Mouse (Mus musculus) ES-E14 (cell line): ENCODE measurements at regions not wholly inside any gene's neighbourhood (a gene's known extent, or its start where the extent isn't known, plus 50 kb on each side); places are given as distances from the start of the nearest gene placed in this dataset.

ENCODE experiments used
- DNase-seq: peaks from one replicate; pipeline ENCODE4 v3.0.0-alpha.2; 2013; ENCODE audit warnings: low read depth, low spot score
- H3K27ac ChIP-seq: 2 replicates; pipeline ENCODE4 v1.5.1; 2012; ENCODE audit warnings: low read depth, mild to moderate bottlenecking, low read length, moderate library complexity, mixed read lengths; ENCODE audit not compliant: poor library complexity, insufficient read depth, severe bottlenecking
- H3K36me3 ChIP-seq: 2 replicates; pipeline ENCODE4 v1.6.1; 2012; ENCODE audit warnings: mild to moderate bottlenecking, low read length, moderate library complexity, mixed read lengths; ENCODE audit not compliant: control insufficient read depth, poor library complexity, insufficient read depth, severe bottlenecking
- H3K4me1 ChIP-seq, 2 experiments: fragments of 150-350 bp in 1 of 2; sonication (generic) in 1 of 2; 2 replicates each; pipeline ENCODE4 v1.6.1; 2012; ENCODE audit warnings: low read length in 2 of 2, mild to moderate bottlenecking in 1 of 2, mixed read lengths in 1 of 2; ENCODE audit not compliant: control insufficient read depth in 2 of 2, insufficient read depth in 2 of 2, poor library complexity in 1 of 2
- H3K4me3 ChIP-seq, 2 experiments: fragments of 150-350 bp in 1 of 2; sonication (generic) in 1 of 2; 2 replicates each; pipeline ENCODE4 v1.5.1; 2012; ENCODE audit warnings: low read length in 2 of 2, low read depth in 1 of 2, mild to moderate bottlenecking in 1 of 2, mixed read lengths in 1 of 2; ENCODE audit not compliant: insufficient read depth in 1 of 2, poor library complexity in 1 of 2, severe bottlenecking in 1 of 2
- H3K9ac ChIP-seq: 2 replicates; pipeline ENCODE4 v1.6.1; 2012; ENCODE audit warnings: low read depth, mild to moderate bottlenecking, low read length, mixed read lengths; ENCODE audit not compliant: poor library complexity, insufficient read depth, severe bottlenecking
- H3K9me3 ChIP-seq: fragments of 150-350 bp; sonication (generic); 2 replicates; pipeline ENCODE4 v1.6.1; 2012; ENCODE audit warnings: low read depth, mild to moderate bottlenecking, low read length; ENCODE audit not compliant: control insufficient read depth, insufficient read depth
- CHD2 ChIP-seq: IDR thresholded peaks from 2 replicates; pipeline ENCODE4 v1.6.1; 2014; ENCODE audit warnings: mild to moderate bottlenecking, low read depth, low read length, inconsistent platforms
- HCFC1 ChIP-seq: IDR thresholded peaks from 2 replicates; pipeline ENCODE4 v1.6.1; 2012; ENCODE audit warnings: low read length, inconsistent platforms, borderline replicate concordance; ENCODE audit not compliant: insufficient read depth
- MAFK ChIP-seq: IDR thresholded peaks from 2 replicates; pipeline ENCODE4 v1.6.1; 2014; ENCODE audit warnings: mild to moderate bottlenecking, low read depth, low read length, inconsistent platforms; ENCODE audit not compliant: insufficient read depth
- ZC3H11A ChIP-seq: IDR thresholded peaks from 2 replicates; pipeline ENCODE4 v1.6.1; 2012; ENCODE audit warnings: low read depth, mild to moderate bottlenecking, inconsistent platforms, low read length, borderline replicate concordance
- ZNF384 ChIP-seq: IDR thresholded peaks from 2 replicates; pipeline ENCODE4 v1.6.1; 2012; ENCODE audit warnings: low read depth, low read length, inconsistent platforms
- in situ Hi-C, 2 experiments: fragments of 600-800 bp; cut with MboI; formaldehyde crosslinking; loops; one replicate each; pipeline ENCODE4 v1.15.1; 2025; ENCODE audit warnings: low sequenced_read_pairs in 2 of 2, inconsistent platforms in 1 of 2; ENCODE audit not compliant: unreplicated experiment in 2 of 2

- no peaks in the 10 kb centered on the region for H3K4me1 ChIP-seq
- no peak overlapping the region for H3K4me3 ChIP-seq
- TF ChIP-seq MAFK (no peak), HCFC1 (no peak), CHD2 (no peak), ZC3H11A (no peak), ZNF384 (no peak)
- no peak overlapping the region for H3K9ac ChIP-seq
- H3K36me3 ChIP-seq: no peaks in the 10 kb centered on the region
- in situ Hi-C loops: no loop called here
- no peaks in the 10 kb centered on the region for H3K9me3 ChIP-seq
- no peak overlapping the region for H3K27ac ChIP-seq
- no peak for DNase-seq
These were observed 448.2 kb downstream of the Atp23 start for GRCm38 (mm10) chr10:126452757-126453528.

DNA sequence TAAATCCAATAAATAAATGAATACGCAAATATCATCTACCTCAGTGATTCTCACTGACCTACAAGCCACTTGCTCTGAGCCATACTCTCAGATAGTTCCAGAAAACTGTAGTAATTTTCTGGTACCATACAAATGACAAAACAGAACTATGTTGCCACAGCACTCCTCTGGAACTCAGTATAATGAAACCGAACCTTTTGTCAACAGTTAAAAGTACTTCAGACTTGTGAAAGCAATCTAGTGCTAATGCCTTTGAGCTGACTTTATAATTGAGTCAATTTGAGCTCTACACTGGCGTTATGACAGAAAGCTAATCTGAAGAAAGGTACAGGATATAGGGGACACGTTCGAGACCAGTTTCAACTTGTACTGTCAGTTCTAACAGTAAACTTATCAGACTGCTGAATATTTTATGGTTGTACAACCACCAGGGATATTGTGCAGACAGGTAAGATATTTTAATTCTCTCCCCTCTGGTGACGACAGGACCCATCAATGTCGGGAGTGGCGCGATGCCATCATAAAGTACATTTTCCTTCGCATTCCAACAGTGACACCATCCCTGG, 449.0 kb downstream of the Atp23 start:
- H3K4me1 ChIP-seq: no peaks in the 10 kb centered on the region
- H3K36me3 ChIP-seq: no peaks in the 10 kb centered on the region
- H3K9me3 ChIP-seq: no peaks in the 10 kb centered on the region
- H3K9ac ChIP-seq: no peak overlapping the region
- H3K27ac ChIP-seq: no peak overlapping the region
- in situ Hi-C loops: no loop called here
- DNase-seq: no peak
- no peak overlapping the region for H3K4me3 ChIP-seq
- TF ChIP-seq ZC3H11A (no peak), ZNF384 (no peak), HCFC1 (no peak), CHD2 (no peak), MAFK (no peak)

DNA sequence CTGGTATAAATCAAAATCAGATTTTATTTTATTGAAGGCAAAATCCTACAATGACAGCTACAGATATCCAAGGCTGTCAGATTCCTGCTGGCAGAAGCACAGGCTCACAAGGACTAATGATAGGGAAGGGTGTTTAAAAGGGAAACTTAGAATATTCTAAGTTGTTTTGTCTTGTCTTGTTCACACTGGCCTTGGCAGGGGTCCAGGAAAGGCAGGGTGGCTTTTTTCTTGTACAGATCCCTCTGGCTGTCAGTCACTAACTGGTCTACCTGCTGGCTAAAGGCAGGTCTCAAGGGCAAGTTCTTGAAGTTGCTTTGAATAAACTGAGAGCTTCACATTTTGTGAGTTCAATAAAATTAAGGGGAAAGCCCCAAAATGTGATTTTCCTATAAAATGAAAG, 465.3 kb downstream of the Lrig3 start:
- Histone ChIP-seq H3K27ac (no peak overlapping the region), H3K9me3 (0 out of 2 replicates have a peak, but pooled peaks cover 2% of the 10 kb centered on the region), H3K36me3 (no peaks in the 10 kb centered on the region), H3K9ac (no peak overlapping the region), H3K4me1 (no peaks in the 10 kb centered on the region), H3K4me3 (no peak overlapping the region)
- in situ Hi-C loops: no loop called here
- no peak for TF ChIP-seq MAFK
- TF ChIP-seq ZC3H11A: no peak
- TF ChIP-seq HCFC1: no peak
- no peak for DNase-seq

DNA sequence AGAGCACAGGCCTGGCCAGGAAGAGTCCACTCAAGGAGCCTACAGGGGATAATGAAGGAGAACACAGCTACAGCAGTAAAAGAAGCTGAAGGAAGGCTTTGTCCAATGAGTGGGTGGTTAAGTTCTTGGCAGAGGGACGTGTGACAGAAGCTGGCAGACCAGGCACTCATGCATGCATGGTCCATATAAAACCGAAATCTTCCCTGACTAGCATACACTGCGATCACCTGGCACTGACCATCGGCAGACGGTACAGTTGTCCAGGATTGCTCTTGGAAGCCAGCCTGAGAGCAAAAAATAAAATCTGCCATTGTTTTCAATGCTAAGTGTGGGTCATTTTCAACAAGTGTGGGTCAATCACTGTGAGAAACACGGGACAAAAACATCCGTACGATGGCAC, 464.4 kb downstream of the Lrig3 start:
- no peak overlapping the region for H3K4me3 ChIP-seq
- H3K36me3 ChIP-seq: no peaks in the 10 kb centered on the region
- DNase-seq: no peak
- TF ChIP-seq ZNF384 (no peak), HCFC1 (no peak), CHD2 (no peak), ZC3H11A (no peak), MAFK (no peak)
- H3K9me3 ChIP-seq: no peaks in the 10 kb centered on the region
- in situ Hi-C loops: no loop called here
- H3K27ac ChIP-seq: no peak overlapping the region
- H3K9ac ChIP-seq: no peak overlapping the region
- H3K4me1 ChIP-seq: no peaks in the 10 kb centered on the region
